Mouse (Mus musculus): ENCODE results near the gene Slc29a1. TPM values are rescaled to one million over a fixed set of nuclear protein-coding genes. Genes with fewer than 3 reads are reported as not detected.

The Slc29a1 gene
- polyA plus RNA-seq, 1 experiment from 2014 or later: 39.4 TPM

DNA sequence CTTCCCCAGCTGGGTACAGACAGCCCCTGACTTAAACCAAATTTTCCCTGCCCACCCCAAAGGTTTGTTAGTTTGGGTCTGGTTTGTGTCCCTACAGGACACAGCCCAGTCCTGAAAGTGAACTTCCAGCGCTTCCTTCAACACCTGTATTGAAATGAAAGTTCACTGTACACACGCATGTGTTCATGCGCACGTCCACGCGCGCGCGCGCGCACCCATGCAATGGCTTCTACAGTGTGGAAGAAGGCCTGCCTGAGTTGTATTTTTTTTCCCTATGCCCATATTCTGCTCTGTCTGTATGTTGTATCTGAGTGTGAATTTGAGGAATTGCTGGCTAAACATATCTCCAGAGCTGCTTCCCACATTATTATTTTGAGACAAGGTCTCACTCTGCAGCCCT lies 34.3 kb downstream of the Slc29a1 start:
- DNase-seq (ENCODE audit: low read depth, low spot score) (no peak), ATAC-seq (no peak)
- POLR2A ChIA-PET: interaction anchor here (0.8 to 2.7 kb wide), 2 partner anchors 9 to 10 kb away, joined by 3 to 7 read pairs; no protein-coding TSS in a partner anchor
- no peaks in the 10 kb centered on the region for H3K27me3 ChIP-seq
- in situ Hi-C loops (cut with MboI; ENCODE audit: low pct_unique_long_range_greater_than_20kb): no loop called here
- no peak for TF ChIP-seq CTCF (IDR thresholded peaks at IDR 0.05)
- CTCF ChIA-PET: interaction anchor here (1.9 kb wide), 1 partner anchor 10 kb away, joined by 7 read pairs; no protein-coding TSS in a partner anchor

DNA sequence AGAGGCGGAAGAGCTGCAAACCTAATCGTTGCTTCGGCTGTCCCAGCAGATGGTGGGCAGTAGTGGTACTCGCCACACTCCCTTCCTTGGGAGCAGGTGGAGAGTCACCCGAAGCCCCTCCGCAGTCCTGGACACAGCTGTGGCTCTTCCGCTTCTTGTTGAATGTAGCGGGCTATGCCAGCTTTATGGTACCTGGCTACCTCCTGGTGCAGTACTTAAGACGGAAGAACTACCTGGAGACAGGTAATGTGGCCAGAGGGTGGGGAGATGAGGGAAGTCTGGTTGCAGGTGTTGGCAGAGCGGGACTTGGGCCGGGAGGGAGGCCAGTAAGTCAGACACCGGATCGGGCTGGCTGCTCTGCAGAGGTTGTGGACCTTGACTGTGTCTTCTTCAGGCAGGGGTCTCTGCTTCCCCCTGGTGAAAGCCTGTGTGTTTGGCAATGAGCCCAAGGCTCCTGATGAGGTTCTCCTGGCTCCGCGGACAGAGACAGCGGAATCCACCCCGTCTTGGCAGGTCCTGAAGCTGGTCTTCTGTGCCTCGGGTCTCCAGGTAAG lies 34.8 kb downstream of the Slc29a1 start:
- in situ Hi-C loops (cut with MboI; ENCODE audit: low pct_unique_long_range_greater_than_20kb): no loop called here
- POLR2A ChIA-PET: interaction anchor here (1.6 to 2.7 kb wide), 2 partner anchors 8 to 9 kb away, joined by 5 to 7 read pairs; partner anchors contain the start of gene Hsp90ab1
- no peak for DNase-seq (ENCODE audit: low read depth, low spot score)
- H3K27me3 ChIP-seq: no peaks in the 10 kb centered on the region
- no peak for ATAC-seq
- TF ChIP-seq CTCF (IDR thresholded peaks at IDR 0.05): no peak
- CTCF ChIA-PET: interaction anchor here (1.9 kb wide), 1 partner anchor 10 kb away, joined by 7 read pairs; no protein-coding TSS in a partner anchor

DNA sequence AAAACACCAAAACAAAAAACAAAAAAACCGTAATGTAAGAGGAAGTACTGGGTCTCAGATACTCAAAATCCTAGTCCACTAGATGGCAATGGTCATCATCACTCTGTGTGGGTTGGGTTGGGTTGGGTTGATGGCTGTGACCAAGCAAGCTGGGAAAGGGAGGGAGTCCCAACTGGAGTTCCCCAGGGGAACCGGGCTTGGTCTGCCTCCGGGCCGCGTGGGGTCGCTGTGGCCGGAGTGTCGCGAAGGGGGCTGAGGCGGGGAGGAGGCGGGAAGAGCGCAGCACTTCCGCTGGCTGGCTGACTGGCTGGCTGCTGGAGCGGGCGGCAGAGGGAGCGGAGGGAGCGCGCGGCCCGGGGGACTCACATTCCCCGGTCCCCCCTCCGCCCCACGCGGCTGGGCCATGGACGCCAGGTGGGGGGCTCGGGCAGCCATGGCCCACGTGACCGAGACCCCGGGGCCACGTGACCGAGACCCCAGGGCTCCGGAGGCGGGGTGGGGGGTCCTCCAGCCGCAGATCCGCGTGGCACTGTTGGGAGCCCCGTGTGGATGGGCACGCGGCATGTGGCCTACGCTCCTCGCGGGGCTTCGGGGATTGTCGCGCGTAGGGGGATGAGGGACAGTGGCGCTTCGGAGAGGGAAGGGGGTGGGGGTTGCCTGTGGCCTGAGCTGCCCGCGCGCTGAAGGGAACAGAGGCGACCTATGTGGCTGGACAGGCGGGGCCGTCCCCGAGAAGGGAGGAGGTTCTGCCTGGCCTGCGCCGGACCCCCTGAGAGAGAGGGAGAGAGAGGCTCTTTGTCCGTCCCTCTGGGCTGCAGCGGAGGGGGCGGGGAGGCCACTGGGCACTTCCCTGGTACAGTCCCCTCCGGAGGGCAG lies 35.5 kb downstream of the Slc29a1 start, which contains the start of gene Slc35b2:
Gene Slc35b2, plus strand, starts transcription at position 220 of the 876 bp plus-strand sequence.
- DNase-seq (ENCODE audit: low read depth, low spot score): no peak
- no peak for TF ChIP-seq CTCF (IDR thresholded peaks at IDR 0.05)
- ATAC-seq: peak; percentile 82
- in situ Hi-C loops (cut with MboI; ENCODE audit: low pct_unique_long_range_greater_than_20kb): no loop called here
- ChIA-PET CTCF (interaction anchor here (1.9 kb wide), 1 partner anchor 11 kb away, joined by 7 read pairs; no protein-coding TSS in a partner anchor), POLR2A (interaction anchor here (1.6 to 2.7 kb wide), 2 partner anchors 9 to 10 kb away, joined by 5 to 7 read pairs; partner anchors contain the start of gene Hsp90ab1)
- H3K27me3 ChIP-seq: no peaks in the 10 kb centered on the region

DNA sequence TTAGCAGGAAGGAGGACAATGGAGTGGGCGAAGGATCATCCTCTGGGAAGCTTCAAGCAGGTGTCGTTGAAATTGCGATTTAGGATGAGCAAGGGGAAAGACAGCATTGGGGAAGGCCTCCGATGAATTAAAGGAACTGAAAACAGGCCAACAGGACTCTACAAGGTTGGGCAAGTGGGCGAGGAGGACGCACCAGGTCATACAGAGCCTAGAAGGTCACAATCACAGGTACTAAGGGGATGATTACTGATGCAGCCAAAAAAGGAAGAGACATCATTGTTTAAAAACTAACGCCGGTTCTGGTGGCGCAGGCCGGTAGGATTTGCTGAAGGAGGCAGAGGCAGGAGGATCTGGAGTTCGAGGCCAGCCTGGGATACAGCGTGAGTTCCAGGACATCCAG lies 36.2 kb downstream of the Slc29a1 start:
- DNase-seq (ENCODE audit: low read depth, low spot score): no peak
- ATAC-seq: no peak
- in situ Hi-C loops (cut with MboI; ENCODE audit: low pct_unique_long_range_greater_than_20kb): no loop called here
- TF ChIP-seq CTCF (IDR thresholded peaks at IDR 0.05): no peak
- no peaks in the 10 kb centered on the region for H3K27me3 ChIP-seq
- ChIA-PET POLR2A (interaction anchor here (1.6 to 2.7 kb wide), 2 partner anchors 9 to 11 kb away, joined by 5 to 7 read pairs; partner anchors contain the start of gene Hsp90ab1), CTCF (interaction anchor here (1.5 to 1.9 kb wide), 2 partner anchors 12 to 47 kb away, joined by 3 to 7 read pairs; no protein-coding TSS in a partner anchor)

DNA sequence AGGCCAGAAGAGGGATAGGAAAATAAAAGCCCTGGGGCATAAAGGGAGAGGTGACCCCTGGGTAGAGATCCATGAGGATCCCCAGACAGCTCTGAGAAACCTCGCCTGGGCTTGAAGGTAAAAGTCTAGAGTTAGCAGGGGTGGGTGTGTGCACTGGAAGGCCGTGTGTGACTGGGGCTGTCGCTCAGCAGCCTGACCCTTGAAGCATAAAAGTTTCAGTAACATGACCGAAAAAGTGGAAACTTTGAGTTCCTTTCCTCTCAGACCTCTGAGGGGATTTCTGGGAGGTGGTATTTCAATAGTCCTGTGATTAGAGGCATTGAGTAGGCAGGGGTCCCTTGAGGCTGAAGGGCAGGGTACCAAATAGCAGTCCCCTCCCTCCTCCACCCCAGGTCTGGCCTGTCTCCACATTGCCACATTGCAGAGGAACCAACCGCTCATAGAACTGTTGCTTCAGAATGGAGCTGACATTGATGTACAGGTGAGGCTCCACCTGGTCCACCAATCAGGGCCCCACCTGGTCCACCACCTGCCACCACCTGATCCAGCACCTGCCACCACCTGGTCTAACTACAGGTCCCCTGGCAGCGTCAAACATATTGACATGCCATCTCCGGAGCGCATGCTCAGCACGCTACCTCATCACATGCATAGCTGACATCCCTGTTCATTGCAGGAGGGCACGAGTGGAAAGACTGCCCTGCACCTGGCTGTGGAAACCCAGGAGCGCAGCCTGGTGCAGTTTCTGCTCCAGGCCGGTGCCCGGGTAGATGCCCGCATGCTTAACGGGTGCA lies 39.5 kb downstream of the Slc29a1 start:
- no peak for ATAC-seq
- POLR2A ChIA-PET: no interaction called here
- H3K27me3 ChIP-seq: no peaks in the 10 kb centered on the region
- in situ Hi-C loops (cut with MboI; ENCODE audit: low pct_unique_long_range_greater_than_20kb): no loop called here
- TF ChIP-seq CTCF (IDR thresholded peaks at IDR 0.05): no peak
- no peak for DNase-seq (ENCODE audit: low read depth, low spot score)
- CTCF ChIA-PET: interaction anchor here (0.8 kb wide), 1 partner anchor 23 kb away, joined by 3 read pairs; no protein-coding TSS in a partner anchor

DNA sequence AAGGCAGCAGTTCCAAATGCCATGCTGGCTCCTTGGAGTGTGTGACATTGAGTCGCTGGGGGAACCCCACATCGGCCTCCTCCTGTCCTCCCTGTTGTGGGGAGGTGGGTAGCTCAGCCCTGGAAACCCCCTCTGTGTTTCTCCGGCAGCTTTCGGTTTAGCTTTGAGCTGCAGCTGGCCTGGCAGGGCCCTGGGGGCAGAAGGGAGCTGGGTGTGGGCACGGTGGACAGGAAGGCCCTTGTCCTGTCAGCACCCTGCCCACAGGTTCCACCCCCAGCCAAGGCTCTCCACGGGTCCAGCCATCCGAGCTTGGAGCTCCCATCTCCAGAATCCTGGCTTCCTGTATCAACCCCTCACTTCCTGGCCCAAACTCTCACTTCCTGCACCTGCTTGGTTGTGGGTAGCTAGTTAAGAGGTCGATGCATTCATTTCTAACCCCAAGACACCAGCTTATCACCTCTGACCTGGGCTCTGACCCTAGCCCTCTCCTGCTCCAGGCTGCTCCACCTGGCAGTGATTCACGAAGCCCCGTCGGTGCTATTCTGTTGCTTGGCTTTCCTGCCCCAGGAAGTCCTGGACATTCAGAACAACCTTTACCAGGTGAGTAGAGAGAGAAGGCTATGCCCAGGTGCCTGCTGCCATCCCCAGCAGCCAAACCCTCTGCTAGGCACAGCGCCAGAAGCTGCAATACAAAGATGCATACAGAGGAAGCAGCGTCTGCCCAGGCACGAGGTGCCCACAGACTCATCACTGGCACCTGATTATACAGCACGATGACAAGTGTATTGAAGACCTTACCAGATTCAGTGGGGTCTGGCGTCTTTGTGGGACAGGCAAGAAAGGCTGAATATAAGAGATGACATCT lies 41.2 kb downstream of the Slc29a1 start:
- no peak for TF ChIP-seq CTCF (IDR thresholded peaks at IDR 0.05)
- ATAC-seq: no peak
- in situ Hi-C loops (cut with MboI; ENCODE audit: low pct_unique_long_range_greater_than_20kb): no loop called here
- POLR2A ChIA-PET: interaction anchor here (0.6 to 1.1 kb wide), 5 partner anchors 11 to 1134 kb away, joined by 3 to 4 read pairs (median 3); partner anchors contain the start of gene Hsp90ab1
- peaks cover 3% of the 10 kb centered on the region for H3K27me3 ChIP-seq
- DNase-seq (ENCODE audit: low read depth, low spot score): no peak
- CTCF ChIA-PET: interaction anchor here (0.7 to 2.0 kb wide), 2 partner anchors 20 to 27 kb away, joined by 3 to 4 read pairs; no protein-coding TSS in a partner anchor

DNA sequence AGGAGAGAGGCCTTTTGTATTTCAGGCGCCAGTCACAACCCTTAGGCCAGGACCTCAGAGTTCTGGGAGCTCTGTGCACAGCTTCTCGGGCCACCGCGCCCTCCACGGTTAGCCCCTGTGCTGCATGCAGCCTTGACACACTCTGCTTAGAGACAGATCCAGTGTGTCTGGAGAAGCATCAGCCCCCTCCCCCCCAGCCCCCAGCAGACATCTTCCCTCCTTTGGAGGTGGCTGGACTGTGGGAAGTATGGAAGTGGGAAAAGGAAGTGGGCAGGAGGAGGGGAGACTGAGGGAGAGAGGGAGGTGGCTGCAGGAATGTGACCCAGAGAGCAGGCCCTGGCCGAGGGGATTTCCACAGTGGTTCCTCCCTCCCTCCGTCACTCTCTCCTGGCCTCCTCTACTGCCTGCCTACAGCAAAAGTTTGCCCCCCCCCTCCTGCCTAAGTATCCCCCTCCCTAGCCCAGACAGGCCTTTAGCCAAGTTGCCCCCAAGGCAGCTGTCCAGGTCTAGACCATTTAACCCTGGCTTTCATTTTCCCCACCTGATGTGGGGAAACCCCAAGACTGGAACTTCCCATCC lies 42.1 kb downstream of the Slc29a1 start:
- DNase-seq (ENCODE audit: low read depth, low spot score) (no peak), ATAC-seq (peak; percentile 9)
- TF ChIP-seq CTCF (IDR thresholded peaks at IDR 0.05): no peak
- POLR2A ChIA-PET: interaction anchor here (0.6 to 1.2 kb wide), 6 partner anchors 10 to 1135 kb away, joined by 3 to 4 read pairs (median 4); no protein-coding TSS in a partner anchor
- peaks cover 3% of the 10 kb centered on the region for H3K27me3 ChIP-seq
- CTCF ChIA-PET: interaction anchor here (2.0 to 2.1 kb wide), 2 partner anchors 14 to 21 kb away, joined by 4 to 7 read pairs; no protein-coding TSS in a partner anchor
- in situ Hi-C loops (cut with MboI; ENCODE audit: low pct_unique_long_range_greater_than_20kb): no loop called here

DNA sequence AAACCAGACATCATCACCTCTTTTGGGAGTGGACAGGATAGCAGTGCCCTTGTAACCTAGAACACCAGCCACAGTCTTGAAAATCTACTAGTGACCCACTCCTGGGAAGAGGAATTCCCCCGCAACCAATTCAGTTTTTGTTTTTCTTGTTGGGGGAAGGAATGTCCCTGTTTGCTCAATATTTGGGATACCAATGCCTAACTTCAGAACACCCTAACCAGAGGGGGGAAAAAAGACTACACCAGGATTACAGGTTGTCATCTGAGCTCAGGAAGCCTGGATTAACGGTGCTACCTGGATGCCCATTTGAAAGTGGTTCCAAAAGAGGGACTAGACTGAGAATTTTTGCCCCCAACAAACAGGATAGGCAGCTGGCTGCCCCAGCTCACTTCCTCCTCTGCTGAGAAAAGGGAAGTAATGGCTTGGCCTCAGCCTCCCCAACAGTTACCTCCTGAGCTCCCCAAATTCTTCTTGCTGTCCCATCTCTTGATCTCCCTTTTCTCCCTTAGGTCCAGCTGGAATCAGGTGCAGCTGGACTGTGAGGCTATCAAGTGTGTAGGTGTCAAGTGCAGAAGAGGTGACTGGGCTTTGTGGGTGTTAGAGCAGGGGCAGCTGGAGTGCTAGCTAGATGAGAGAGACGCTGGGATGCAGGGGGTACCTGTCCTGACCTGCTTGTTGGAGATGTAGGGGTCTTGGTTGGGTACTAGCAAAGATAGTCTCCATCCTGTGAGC lies 42.7 kb downstream of the Slc29a1 start:
- in situ Hi-C loops (cut with MboI; ENCODE audit: low pct_unique_long_range_greater_than_20kb): no loop called here
- TF ChIP-seq CTCF (IDR thresholded peaks at IDR 0.05): no peak
- DNase-seq (ENCODE audit: low read depth, low spot score) (no peak), ATAC-seq (no peak)
- ChIA-PET CTCF (interaction anchor here (0.7 to 2.1 kb wide), 3 partner anchors 15 to 40 kb away, joined by 3 to 7 read pairs (median 4); no protein-coding TSS in a partner anchor), POLR2A (interaction anchor here (0.7 to 1.2 kb wide), 3 partner anchors 11 to 18 kb away, joined by 3 to 4 read pairs (median 3); no protein-coding TSS in a partner anchor)
- H3K27me3 ChIP-seq: peaks cover 3% of the 10 kb centered on the region

Measured in Patski (cell line).